Mouse (Mus musculus) neural tube, embryonic 13.5 days (tissue): ENCODE results near the gene Pcbp2. TPM values are rescaled to one million over a fixed set of nuclear protein-coding genes. Genes with fewer than 3 reads are reported as not detected.

Experiments used
- ATAC-seq: fragments of 200-750 bp; cut with Nextera tagmentation; 2 replicates; pipeline ENCODE4 v1.8.0; 2017; ENCODE audit warnings: low read depth, mild to moderate bottlenecking, moderate TSS enrichment, moderate library complexity
- H3K27ac ChIP-seq: fragments of 300-500 bp; sonication (generic); replicated peaks from 2 replicates; pipeline ENCODE4 v1.5.1; 2015; ENCODE audit warnings: moderate library complexity, mild to moderate bottlenecking, inconsistent platforms
- H3K27me3 ChIP-seq: fragments of 300-500 bp; sonication (generic); 2 replicates; pipeline ENCODE4 v1.6.1; 2015; ENCODE audit warnings: mild to moderate bottlenecking, inconsistent platforms
- H3K36me3 ChIP-seq: fragments of 300-500 bp; sonication (generic); 2 replicates; pipeline ENCODE4 v1.6.1; 2015; ENCODE audit warnings: mild to moderate bottlenecking, inconsistent platforms
- H3K4me1 ChIP-seq: fragments of 300-500 bp; sonication (generic); replicated peaks from 2 replicates; pipeline ENCODE4 v1.6.1; 2015; ENCODE audit warnings: inconsistent platforms
- H3K4me2 ChIP-seq: fragments of 300-500 bp; sonication (generic); 2 replicates; pipeline ENCODE4 v1.6.1; 2015; ENCODE audit warnings: inconsistent platforms, mild to moderate bottlenecking, moderate library complexity
- H3K4me3 ChIP-seq: fragments of 300-500 bp; sonication (generic); 2 replicates; pipeline ENCODE4 v1.5.1; 2015; ENCODE audit warnings: mild to moderate bottlenecking, inconsistent platforms
- H3K9ac ChIP-seq: fragments of 300-500 bp; sonication (generic); 2 replicates; pipeline ENCODE4 v1.6.1; 2015; ENCODE audit warnings: moderate library complexity, mild to moderate bottlenecking, inconsistent platforms
- H3K9me3 ChIP-seq: fragments of 300-500 bp; sonication (generic); 2 replicates; pipeline ENCODE4 v1.6.1; 2016; ENCODE audit warnings: inconsistent platforms
- WGBS: fragments of 180-500 bp; shearing (Covaris S2); methylation state at CpG from one replicate; pipeline ENCODE4 v1.1.7; 2015; 5-methylcytosine and 5-hydroxymethylcytosine counted together
- polyA plus RNA-seq: library from polyadenylated mRNA; unstranded; fragments of >200 nt; fragmentation: Nextera tagmentation; extraction: Ambion mirVana; gene quantifications from 2 replicates; pipeline ENCODE4 v1.2.1, GENCODE M21; 2015

The Pcbp2 gene
- polyA plus RNA-seq, 1 experiment from 2014 or later = 142 TPM

GRCm38 (mm10) chr15:102501084-102501814 is 30.9 kb downstream of the Pcbp2 start:
- 94% methylated on average over 19 of the region's 19 CpGs for WGBS
- H3K27ac ChIP-seq = no peak overlapping the region
- no peak overlapping the region for H3K9ac ChIP-seq
- no peak overlapping the region for H3K4me3 ChIP-seq
- H3K9me3 ChIP-seq = no peaks in the 10 kb centered on the region
- H3K4me1 ChIP-seq = no peaks in the 10 kb centered on the region
- H3K4me2 ChIP-seq = no peak overlapping the region
- H3K36me3 ChIP-seq = peaks cover 93% of the 10 kb centered on the region
- 0 out of 2 replicates have a peak, but pooled peaks have one; percentile 30 for ATAC-seq
- no peaks in the 10 kb centered on the region for H3K27me3 ChIP-seq

GRCm38 (mm10) chr15:102502254-102502840 is 32.0 kb downstream of the Pcbp2 start:
- no peak overlapping the region for H3K4me3 ChIP-seq
- H3K9ac ChIP-seq = no peak overlapping the region
- no peak overlapping the region for H3K27ac ChIP-seq
- H3K4me1 ChIP-seq = no peaks in the 10 kb centered on the region
- 81% methylated on average over 9 of the region's 9 CpGs for WGBS
- H3K4me2 ChIP-seq = no peak overlapping the region
- H3K27me3 ChIP-seq = no peaks in the 10 kb centered on the region
- no peaks in the 10 kb centered on the region for H3K9me3 ChIP-seq
- ATAC-seq = no peak
- H3K36me3 ChIP-seq = peaks cover 90% of the 10 kb centered on the region

- Histone ChIP-seq H3K9ac (no peak within 1 kb of the TSS), H3K9me3 (no peaks in the 10 kb centered on the region), H3K4me1 (0 out of 2 replicates have a peak, but pooled peaks cover under 1% of the 10 kb centered on the region), H3K36me3 (peaks cover 89% of the 10 kb centered on the region), H3K4me2 (no peak within 1 kb of the TSS), H3K27ac (no peak within 1 kb of the TSS), H3K4me3 (no peak within 1 kb of the TSS), H3K27me3 (no peaks in the 10 kb centered on the region)
- no peak for ATAC-seq
- 92% methylated on average over 1 of the region's 1 CpGs for WGBS
Observed at GRCm38 (mm10) chr15:102503447-102503846, 33.1 kb downstream of the Pcbp2 start, which contains the start of gene Gm10337. Gene Gm10337 (plus strand): TSS chr15:102503722.

- Histone ChIP-seq H3K4me3 (no peak overlapping the region), H3K4me1 (peaks cover 8% of the 10 kb centered on the region), H3K27me3 (no peaks in the 10 kb centered on the region), H3K4me2 (no peak overlapping the region), H3K9ac (no peak overlapping the region), H3K27ac (no peak overlapping the region), H3K9me3 (no peaks in the 10 kb centered on the region), H3K36me3 (peaks cover 91% of the 10 kb centered on the region)
- ATAC-seq = no peak
- 92% methylated on average over 9 of the region's 9 CpGs for WGBS
Observed at GRCm38 (mm10) chr15:102503924-102504782, 33.8 kb downstream of the Pcbp2 start.

- Histone ChIP-seq H3K9ac (no peak overlapping the region), H3K9me3 (no peaks in the 10 kb centered on the region), H3K27ac (no peak overlapping the region), H3K4me1 (peaks cover 17% of the 10 kb centered on the region), H3K4me3 (no peak overlapping the region), H3K36me3 (peaks cover 81% of the 10 kb centered on the region), H3K27me3 (no peaks in the 10 kb centered on the region), H3K4me2 (no peak overlapping the region)
- 78% methylated on average over 12 of the region's 12 CpGs for WGBS
- ATAC-seq = no peak
Observed at GRCm38 (mm10) chr15:102505073-102505769, 34.9 kb downstream of the Pcbp2 start.

- Histone ChIP-seq H3K27ac (no peak overlapping the region; the same call in 1 of the 2 replicates), H3K4me2 (no peak overlapping the region), H3K4me1 (peaks cover 20% of the 10 kb centered on the region), H3K9ac (no peak overlapping the region), H3K27me3 (no peaks in the 10 kb centered on the region), H3K4me3 (no peak overlapping the region), H3K9me3 (no peaks in the 10 kb centered on the region), H3K36me3 (peaks cover 74% of the 10 kb centered on the region)
- 89% methylated on average over 9 of the region's 9 CpGs for WGBS
- ATAC-seq = no peak
Observed at GRCm38 (mm10) chr15:102505770-102506463, 35.6 kb downstream of the Pcbp2 start.

GRCm38 (mm10) chr15:102506464-102506830 is 36.1 kb downstream of the Pcbp2 start:
- no peak overlapping the region for H3K27ac ChIP-seq
- H3K4me1 ChIP-seq = peaks cover 25% of the 10 kb centered on the region
- WGBS = 53% methylated on average over 2 of the region's 2 CpGs
- H3K4me3 ChIP-seq = no peak overlapping the region
- H3K4me2 ChIP-seq = no peak overlapping the region
- no peak for ATAC-seq
- peaks cover 69% of the 10 kb centered on the region for H3K36me3 ChIP-seq
- no peak overlapping the region for H3K9ac ChIP-seq
- no peaks in the 10 kb centered on the region for H3K27me3 ChIP-seq
- H3K9me3 ChIP-seq = no peaks in the 10 kb centered on the region

GRCm38 (mm10) chr15:102506864-102507263 is 36.5 kb downstream of the Pcbp2 start:
- Histone ChIP-seq H3K27me3 (no peaks in the 10 kb centered on the region), H3K4me2 (no peak overlapping the region), H3K9me3 (no peaks in the 10 kb centered on the region), H3K9ac (no peak overlapping the region), H3K36me3 (peaks cover 65% of the 10 kb centered on the region), H3K27ac (no peak overlapping the region), H3K4me1 (peaks cover 30% of the 10 kb centered on the region), H3K4me3 (no peak overlapping the region)
- WGBS = 93% methylated on average over 1 of the region's 1 CpGs
- ATAC-seq = no peak

GRCm38 (mm10) chr15:102507561-102507960 is 37.2 kb downstream of the Pcbp2 start:
- H3K36me3 ChIP-seq = peaks cover 58% of the 10 kb centered on the region
- no peak overlapping the region for H3K27ac ChIP-seq
- no peaks in the 10 kb centered on the region for H3K27me3 ChIP-seq
- H3K4me1 ChIP-seq = peaks cover 37% of the 10 kb centered on the region
- no peak overlapping the region for H3K4me2 ChIP-seq
- H3K9me3 ChIP-seq = no peaks in the 10 kb centered on the region
- no peak overlapping the region for H3K9ac ChIP-seq
- ATAC-seq = no peak
- H3K4me3 ChIP-seq = no peak overlapping the region

GRCm38 (mm10) chr15:102508336-102508735 is 38.0 kb downstream of the Pcbp2 start:
- Histone ChIP-seq H3K4me1 (peaks cover 44% of the 10 kb centered on the region), H3K4me2 (no peak overlapping the region), H3K9me3 (no peaks in the 10 kb centered on the region), H3K27me3 (no peaks in the 10 kb centered on the region), H3K4me3 (no peak overlapping the region), H3K36me3 (peaks cover 50% of the 10 kb centered on the region), H3K9ac (no peak overlapping the region), H3K27ac (no peak overlapping the region)
- 86% methylated on average over 3 of the region's 3 CpGs for WGBS
- no peak for ATAC-seq

GRCm38 (mm10) chr15:102510110-102510509 is 39.8 kb downstream of the Pcbp2 start:
- Histone ChIP-seq H3K4me2 (peak overlapping the region; percentile 75), H3K4me3 (peak overlapping the region; percentile 53), H3K27ac (peak overlapping the region; percentile 91), H3K9me3 (no peaks in the 10 kb centered on the region), H3K4me1 (peaks cover 62% of the 10 kb centered on the region), H3K9ac (peak overlapping the region; percentile 77), H3K27me3 (no peaks in the 10 kb centered on the region), H3K36me3 (peaks cover 32% of the 10 kb centered on the region)
- ATAC-seq = peak; percentile 78
- WGBS = 7% methylated on average over 9 of the region's 9 CpGs
